Mouse (Mus musculus): ENCODE data around the gene Pcca.

GRCm38 (mm10) chr14:122882201-122882639 lies 348.1 kb downstream of the Pcca start:
- TF ChIP-seq CTCF (IDR thresholded peaks at IDR 0.05; ENCODE audit: low read depth, low read length) (no peak), EP300 (IDR thresholded peaks at IDR 0.05; ENCODE audit: insufficient read depth, low read depth, low read length) (no peak)

Measured in ES-Bruce4 (cell line).